Mouse (Mus musculus) urinary bladder, adult 18-20 months (tissue): ENCODE data around the gene Kxd1.
"Not testable (repeated sequence)": the region's sequence is repeated elsewhere in the genome, so short reads cannot be mapped to it uniquely, and the experiment has no call there.

Experiments
- DNase-seq, 2 experiments: peaks; one replicate each; pipeline ENCODE4 v3.0.0; 2022; ENCODE audit warnings: low spot score in 2 of 2, mixed read lengths in 2 of 2

Gene Kxd1

GRCm38 (mm10) chr8:70513441-70513840 is 14.3 kb downstream of the Kxd1 start:
- DNase-seq = no peak

- DNase-seq = no peak
Measured at GRCm38 (mm10) chr8:70512253-70512903, 15.4 kb downstream of the Kxd1 start.

- no peak for DNase-seq
Measured at GRCm38 (mm10) chr8:70511770-70512169, 16.0 kb downstream of the Kxd1 start.

- DNase-seq = not testable (repeated sequence)
Measured at GRCm38 (mm10) chr8:70511174-70511573, 16.6 kb downstream of the Kxd1 start.

GRCm38 (mm10) chr8:70510228-70510915 is 17.4 kb downstream of the Kxd1 start, which contains the start of gene Uba52:
Gene Uba52 (minus strand): TSS chr8:70510801.
- DNase-seq = peak; percentile 93 to 96

- no peak for DNase-seq
Measured at GRCm38 (mm10) chr8:70509281-70509952, 18.3 kb downstream of the Kxd1 start.

- no peak for DNase-seq
Measured at GRCm38 (mm10) chr8:70507027-70507393, 20.7 kb downstream of the Kxd1 start.

- peak; percentile 88 to 94 for DNase-seq
Measured at GRCm38 (mm10) chr8:70506328-70507026, 21.3 kb downstream of the Kxd1 start, which contains the start of gene Rex1bd. Gene Rex1bd (minus strand): TSS chr8:70506752.

GRCm38 (mm10) chr8:70505698-70506327 is 21.9 kb downstream of the Kxd1 start:
- DNase-seq = no peak

- DNase-seq = peak; percentile 45 to 72
Measured at GRCm38 (mm10) chr8:70504851-70505250, 22.9 kb downstream of the Kxd1 start.

GRCm38 (mm10) chr8:70504291-70504716 is 23.5 kb downstream of the Kxd1 start:
- no peak for DNase-seq

GRCm38 (mm10) chr8:70503062-70503750 is 24.6 kb downstream of the Kxd1 start:
- DNase-seq = peak; percentile 45 to 51

- no peak for DNase-seq
Measured at GRCm38 (mm10) chr8:70502540-70502939, 25.2 kb downstream of the Kxd1 start.

GRCm38 (mm10) chr8:70501820-70502529 is 25.8 kb downstream of the Kxd1 start:
- DNase-seq = no peak

- DNase-seq = no peak
Measured at GRCm38 (mm10) chr8:70500386-70501301, 27.1 kb downstream of the Kxd1 start.

GRCm38 (mm10) chr8:70495771-70496062 is 32.0 kb downstream of the Kxd1 start:
- DNase-seq = no peak

- no peak for DNase-seq
Measured at GRCm38 (mm10) chr8:70495001-70495770, 32.6 kb downstream of the Kxd1 start.

GRCm38 (mm10) chr8:70494416-70494945 is 33.3 kb downstream of the Kxd1 start:
- DNase-seq = no peak
